Mouse (Mus musculus): ENCODE data around the gene Map3k6.

Gene Map3k6

DNA sequence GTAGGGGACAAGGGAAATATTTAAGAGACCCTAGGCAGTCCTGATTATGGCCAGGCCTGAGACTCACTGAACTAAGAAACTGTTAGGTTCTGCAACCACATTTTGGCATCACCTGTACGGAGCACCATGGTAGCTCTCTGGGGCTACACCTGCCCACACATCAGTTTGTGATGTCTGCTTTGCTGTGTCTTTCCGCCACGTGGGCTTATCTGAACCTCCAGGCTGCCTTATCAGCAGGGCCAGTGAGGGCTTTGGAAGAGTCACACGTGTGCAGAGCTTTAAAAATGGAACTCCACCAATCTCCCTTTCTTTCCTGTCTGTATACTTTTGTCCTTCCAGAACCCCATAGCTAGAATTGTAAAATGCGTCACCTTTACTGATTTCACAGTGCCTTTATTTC lies 45.3 kb downstream of the Map3k6 start:
- DNase-seq (ENCODE audit: low spot score): no peak

DNA sequence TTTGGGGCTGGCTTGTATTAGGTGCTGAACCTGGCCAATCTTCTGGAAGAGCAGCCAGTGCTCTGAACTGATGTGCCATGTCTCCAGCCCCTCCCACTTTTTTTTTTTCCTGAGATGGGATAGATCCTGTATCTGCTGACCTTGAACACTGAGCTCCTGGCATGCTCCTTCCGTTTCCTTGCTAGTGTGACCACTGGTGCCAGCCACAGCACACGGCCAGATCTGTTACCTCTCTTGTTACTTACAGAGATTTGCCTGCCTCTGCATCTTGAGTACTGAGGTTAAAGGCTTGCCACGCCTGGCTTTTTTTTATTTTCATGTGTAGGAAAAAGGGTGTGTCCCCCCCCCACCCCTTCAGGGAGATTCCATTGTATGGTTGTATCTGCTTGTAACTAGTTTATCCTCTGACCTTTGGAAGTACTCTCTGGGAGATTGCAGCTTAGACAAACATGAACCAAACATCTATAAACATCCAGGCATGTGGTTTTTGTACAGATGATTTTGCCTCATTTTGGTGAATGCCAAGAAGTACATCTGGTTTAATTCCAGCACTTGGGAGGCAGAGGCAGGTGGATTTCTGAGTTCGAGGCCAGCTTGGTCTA lies 46.0 kb downstream of the Map3k6 start:
- DNase-seq (ENCODE audit: low spot score): no peak

DNA sequence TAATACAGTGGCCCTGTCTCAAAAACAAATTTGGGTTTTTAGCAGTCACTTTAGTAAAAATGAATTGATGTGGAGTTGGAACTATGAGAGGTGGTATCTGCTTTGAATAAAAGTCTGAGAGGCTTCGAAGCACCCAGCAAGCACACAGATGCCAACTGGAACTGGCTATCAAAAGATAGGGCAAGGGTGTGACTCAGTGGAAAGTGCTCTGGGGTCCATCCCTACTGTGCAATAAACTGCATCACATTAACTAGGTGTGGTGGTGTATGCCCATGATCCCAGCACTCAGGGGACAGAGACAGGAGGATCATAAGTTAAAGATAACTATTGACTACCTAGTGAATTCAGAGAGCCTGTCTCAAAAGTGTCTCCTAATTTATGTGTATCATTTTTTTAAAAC lies 50.6 kb downstream of the Map3k6 start:
- no peak for DNase-seq (ENCODE audit: low spot score)

DNA sequence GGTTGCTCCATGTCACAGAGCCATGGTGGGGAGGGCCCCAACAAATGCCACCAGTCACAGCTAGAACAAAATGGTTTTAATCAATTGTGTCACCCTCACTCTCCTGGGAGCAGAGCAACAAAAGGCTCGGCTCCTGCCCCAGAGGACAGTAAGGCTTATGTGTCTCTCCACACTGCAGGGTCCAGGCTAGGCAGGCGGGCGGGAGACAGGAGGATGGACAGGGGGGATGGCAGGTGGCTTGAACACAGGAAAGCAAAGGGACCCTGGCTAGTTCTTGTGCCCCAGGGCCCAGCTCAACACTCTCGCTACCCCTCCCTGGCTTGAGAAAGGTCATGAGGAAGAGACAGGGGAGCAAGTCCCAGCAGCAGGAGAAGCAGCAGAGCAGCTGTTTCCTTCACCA lies 51.8 kb downstream of the Map3k6 start:
- no peak for DNase-seq (ENCODE audit: low spot score)

DNA sequence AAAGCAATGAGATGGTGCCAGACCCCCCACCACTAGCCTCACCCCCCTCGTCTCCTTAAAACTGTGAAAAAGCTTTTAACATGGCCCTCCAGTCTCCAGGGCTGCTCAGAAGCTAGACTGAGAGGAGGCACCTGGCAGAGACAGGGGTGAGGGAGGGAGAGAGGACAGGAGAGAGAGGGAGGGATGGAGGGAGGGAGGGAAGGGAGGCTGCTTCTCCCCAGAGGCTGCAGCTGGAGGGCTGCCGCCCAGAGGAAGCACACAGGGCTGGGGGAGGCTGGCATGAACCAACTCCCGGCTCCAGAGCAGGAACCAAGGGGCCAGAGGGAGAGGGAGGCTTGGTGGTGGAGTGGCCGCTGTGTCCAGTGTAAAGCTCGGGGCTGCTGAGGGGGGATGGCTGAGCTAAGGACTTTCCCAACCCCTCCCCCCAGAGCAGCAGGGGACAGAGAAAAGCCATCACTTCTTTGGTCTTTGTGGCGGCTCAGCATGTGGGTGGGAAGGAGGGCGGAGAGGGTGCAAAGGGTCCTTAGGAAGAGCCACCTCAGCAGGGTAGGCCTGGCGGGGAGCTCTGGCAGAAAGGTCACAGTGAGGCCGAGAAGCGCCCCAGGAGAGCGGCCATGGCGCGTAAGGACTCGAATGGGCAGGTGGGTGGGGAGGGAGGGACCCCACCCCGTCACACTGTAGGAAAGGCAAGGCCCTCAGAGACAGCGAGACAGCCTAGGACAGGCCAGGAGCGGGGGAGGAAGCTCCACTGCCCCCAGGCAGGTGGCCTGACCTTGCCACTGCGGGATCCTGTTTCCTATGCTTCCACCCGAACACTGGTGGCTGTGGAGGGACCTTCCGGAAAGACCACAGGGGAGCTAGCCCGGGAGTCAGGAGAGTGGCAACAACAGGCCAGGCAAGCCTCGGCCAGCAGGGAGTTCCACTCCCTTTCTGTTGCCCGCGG lies 52.6 kb downstream of the Map3k6 start:
- no peak for DNase-seq (ENCODE audit: low spot score)

DNA sequence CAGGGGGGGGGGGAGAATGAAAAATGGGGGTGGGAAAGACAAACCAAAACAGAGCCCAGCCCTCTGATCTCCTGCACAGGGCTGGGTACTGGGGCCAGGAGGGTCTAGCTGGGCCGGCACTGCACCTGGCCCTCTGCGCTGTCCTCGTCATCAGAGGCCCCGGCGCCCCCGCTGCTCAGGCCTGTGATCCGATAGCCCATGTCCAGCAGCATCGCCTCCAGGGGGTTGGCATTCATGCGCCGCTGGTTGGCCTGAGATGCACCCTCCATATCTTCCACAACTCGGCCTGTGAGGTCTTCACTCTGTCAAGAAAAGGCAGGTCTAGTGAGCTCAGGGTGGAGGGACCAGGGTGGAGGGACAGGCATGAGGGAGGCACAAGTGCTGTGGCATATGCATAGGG lies 53.5 kb downstream of the Map3k6 start:
- DNase-seq (ENCODE audit: low spot score): no peak

DNA sequence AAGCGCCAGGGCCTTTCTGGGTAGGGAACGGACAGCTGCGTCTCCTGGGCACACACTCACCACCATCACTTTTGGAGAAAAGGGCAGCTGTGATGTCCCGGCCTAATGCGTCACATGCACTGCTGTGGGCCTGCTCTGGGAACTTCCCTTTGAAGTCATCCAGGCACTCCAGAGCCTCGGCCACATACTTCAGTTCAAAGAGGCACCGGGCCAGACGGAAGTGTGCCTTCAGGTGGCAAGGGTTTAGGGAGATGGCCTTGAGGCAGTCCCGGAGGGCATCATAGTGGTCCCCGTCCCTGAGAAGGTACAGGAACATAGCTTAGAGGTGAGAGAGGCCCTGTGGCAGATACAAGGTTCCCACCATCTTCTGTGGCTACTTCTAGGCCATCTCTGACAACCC lies 56.7 kb downstream of the Map3k6 start:
- no peak for DNase-seq (ENCODE audit: low spot score)

DNA sequence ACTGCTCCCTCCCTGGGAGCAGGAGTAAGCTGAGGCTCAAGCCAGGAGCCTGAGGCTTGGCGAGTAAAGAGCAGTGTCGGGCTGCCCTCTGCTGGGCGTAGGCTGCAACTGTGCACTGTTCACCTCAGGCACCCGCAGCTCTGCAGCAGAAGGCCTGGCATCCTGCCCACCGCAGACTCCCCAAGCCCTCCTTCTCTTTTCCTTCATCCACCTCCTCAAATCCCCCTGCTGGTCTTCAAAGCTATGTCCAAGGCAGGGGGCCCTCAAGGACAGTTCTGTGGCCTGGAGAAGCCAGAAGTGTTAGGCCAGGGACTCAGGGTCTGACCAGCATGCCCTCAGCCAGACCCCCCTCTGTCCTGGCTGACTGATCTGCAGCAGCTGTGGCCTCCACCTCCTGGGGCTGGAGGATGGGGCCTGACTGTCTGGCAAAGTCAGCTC lies 57.2 kb downstream of the Map3k6 start:
- peak; percentile 77 for DNase-seq (ENCODE audit: low spot score)

DNA sequence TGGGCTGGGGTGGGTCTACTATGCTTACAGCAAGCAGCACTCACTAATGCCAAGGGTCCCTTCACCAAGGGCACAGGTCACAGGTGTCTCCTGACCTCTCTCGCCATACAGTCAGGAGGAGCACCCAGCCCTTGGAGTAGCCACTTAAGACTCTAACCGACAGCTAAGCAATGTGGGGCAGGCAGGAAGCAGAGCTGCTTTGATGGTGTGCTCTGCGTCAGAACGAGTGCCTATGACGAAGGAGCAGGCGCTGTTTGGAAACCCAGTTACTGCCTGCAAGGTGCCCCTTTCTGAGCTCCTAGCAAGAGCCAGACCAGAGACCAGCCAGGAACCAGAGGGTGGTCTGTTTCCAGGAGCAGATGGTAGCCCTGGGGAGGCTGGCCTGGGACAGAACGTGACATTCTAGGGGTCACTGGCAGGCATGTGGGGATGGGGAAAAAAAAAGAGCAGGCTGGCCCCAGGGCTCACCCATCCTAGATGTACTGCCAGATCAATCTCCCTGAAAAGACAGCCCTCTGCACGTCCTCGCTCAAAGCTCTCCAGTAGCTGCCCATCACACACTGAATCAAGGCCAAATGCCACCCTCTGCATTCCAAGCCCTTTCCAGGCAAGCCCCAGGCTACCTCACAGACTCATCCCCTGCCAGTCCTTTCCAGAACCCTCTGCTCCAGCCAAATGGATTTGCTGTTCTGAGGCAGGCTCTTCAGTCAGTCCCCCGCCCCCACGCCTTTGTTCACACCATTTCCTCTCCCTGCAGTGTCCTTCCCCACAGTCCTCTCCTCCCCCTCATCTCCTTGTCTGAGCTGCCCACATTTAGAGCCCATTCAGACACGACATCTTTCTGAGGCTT lies 58.1 kb downstream of the Map3k6 start:
- DNase-seq (ENCODE audit: low spot score): peak; percentile 73

DNA sequence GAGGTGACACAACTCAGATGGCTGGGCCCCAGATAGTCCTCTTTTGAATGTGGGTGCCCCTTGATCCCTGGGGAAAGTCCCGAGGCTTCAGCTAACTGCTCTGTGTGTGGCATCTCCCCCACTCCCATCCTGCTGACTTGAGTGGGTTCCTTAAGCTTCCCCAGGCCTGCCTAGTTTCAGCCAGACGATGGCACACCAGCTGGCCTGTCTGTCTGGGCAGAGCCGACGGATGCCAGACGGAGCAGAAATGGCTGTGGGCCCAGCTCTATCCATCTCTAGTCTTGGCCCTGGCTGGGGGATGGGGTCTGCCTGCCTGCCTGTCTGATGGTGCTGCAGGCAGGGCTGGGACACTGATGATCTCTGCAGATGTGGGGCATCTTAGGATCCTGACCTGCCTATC lies 59.1 kb downstream of the Map3k6 start:
- DNase-seq (ENCODE audit: low spot score): peak; percentile 57

DNA sequence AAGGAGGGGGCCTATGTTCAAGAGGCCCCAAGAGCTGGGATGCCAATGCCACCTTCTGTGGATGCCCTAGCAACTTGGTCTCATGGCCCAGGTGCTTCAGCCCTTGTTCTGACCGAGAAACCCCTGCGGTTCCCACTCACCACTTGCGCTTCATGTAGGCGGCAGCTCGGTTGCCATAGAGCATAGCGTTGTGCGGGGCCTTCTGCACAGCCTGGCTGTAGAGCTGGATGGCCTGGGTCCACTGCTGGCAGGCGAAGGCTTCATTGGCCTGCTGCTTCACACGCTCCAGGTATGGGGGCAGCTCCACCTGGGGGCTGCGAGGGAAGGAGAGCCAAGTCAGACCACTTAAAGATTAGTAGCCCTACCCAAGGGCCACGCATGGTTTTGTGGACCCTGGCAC lies 59.8 kb downstream of the Map3k6 start:
- DNase-seq (ENCODE audit: low spot score): no peak

DNA sequence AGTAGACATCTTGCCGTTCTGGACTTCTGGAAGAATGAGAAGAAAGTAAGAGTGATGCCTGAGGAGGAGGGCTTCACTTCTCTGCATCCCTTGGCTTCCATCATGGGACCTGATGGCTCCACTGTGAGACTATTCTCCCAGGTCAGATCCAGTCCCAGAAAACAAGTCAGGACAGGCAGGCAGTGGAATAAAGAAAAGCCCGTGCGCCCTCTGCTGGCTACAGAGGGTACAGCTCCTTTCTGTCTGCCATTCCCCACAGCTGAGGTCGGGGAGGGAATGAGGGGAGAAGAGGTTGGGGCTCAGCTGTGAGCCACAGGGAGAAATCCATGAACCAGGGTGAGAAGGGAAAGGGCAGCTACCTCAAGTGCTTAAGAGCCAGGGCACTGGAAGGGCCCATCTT lies 61.2 kb downstream of the Map3k6 start:
- no peak for DNase-seq (ENCODE audit: low spot score)

Data from left cerebral cortex, adult 11 months (tissue).